Mouse (Mus musculus) liver, embryonic 18 days (tissue): Measurements from ENCODE around the gene Cul9. TPM values are rescaled to one million over a fixed set of nuclear protein-coding genes. Genes with fewer than 3 reads are reported as not detected.

Experiments used
- polyA plus RNA-seq: library from polyadenylated mRNA; depleted of rRNA; stranded (reverse); fragments of >200 nt; gene quantifications from 2 replicates; pipeline ENCODE4 v1.2.3, GENCODE M21; 2012; rRNA removed

Cul9 gene
- 2.0 and 2.2 TPM in 2 replicates for polyA plus RNA-seq

DNA sequence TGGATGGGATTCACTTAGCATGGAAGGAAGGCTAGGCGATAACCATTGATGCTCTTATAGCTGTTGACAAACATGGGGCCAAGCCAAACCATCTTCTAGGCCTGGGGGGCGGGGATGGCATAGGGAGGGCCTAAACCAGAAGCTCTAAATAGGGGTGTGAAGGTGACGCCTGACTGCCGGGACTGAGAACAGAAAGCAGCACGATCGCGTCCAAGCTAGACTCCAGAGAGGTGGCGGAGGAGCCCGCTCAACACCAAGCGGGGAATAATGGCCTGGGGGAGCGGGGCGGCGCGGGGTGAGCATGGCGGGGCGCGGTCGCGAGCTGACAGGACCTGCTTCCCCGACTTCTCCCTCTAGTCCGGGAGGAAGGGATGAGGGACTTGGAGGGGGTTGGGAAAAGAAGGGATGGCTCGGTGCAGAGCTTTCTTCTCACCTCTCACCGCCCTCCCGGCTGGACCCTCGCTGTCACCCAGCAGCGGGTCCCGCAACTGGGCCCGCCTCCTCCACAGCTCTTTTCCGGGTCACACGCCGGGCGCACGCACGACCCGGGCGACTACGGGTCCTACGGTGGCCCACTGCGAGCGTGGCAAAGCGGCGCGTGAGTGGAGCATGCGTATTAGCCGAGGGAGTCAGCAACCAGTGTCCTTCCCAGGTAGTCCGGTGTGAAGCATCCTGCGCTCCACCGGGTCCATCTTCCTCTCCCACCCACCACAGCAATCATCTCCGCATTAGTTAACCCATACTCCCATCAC, at the start of gene Cul9:
Gene Cul9, minus strand, starts transcription at position 576 of the 752 bp plus-strand sequence.

DNA sequence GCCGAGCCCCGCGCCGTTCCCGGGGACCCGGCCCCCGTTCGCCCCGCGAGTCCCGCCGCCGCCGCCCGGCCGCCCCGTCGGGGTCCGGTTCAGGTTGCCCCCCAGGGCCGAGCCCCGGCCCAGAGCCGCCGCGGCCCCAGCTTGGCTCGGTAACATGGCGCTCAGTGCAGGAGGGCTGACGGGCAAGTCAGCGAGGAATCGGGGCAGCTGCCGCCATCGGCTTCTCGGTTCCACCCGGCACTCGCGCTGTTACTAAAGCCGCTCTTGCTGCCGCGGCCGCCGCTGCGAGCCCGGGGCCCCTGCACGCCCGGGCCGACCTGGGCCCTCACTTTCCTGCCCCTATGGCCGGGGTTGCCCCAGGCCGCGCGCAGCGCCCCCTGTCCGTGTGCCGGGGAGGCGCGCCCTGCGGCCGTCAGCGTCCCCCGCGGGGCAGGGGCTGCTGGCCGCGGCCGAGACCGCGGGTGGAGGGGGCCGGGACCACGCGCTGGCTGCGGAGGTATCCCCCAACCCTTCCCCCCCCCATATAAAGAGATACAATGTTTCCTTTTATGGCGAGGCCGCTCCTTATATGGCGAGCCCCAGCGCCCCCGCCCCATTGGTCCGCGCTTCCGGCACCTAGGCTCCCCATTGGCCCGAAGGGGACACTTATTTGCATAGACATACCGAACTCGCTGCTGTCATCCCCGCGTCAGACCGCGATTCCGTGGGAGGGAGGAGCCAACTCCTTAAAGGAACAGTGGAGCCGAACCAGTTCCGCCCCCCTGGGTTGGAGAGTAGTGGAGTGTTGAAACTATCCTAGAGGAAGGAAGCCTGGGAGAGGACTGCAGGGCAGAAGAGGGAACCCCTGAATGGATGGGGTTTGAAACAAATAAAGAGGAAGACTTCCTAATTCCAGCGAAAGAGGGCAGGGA, 9.7 kb upstream of the Cul9 start, which contains the start of gene Srf:
Gene Srf, minus strand, starts transcription at position 503 of the 911 bp plus-strand sequence.

DNA sequence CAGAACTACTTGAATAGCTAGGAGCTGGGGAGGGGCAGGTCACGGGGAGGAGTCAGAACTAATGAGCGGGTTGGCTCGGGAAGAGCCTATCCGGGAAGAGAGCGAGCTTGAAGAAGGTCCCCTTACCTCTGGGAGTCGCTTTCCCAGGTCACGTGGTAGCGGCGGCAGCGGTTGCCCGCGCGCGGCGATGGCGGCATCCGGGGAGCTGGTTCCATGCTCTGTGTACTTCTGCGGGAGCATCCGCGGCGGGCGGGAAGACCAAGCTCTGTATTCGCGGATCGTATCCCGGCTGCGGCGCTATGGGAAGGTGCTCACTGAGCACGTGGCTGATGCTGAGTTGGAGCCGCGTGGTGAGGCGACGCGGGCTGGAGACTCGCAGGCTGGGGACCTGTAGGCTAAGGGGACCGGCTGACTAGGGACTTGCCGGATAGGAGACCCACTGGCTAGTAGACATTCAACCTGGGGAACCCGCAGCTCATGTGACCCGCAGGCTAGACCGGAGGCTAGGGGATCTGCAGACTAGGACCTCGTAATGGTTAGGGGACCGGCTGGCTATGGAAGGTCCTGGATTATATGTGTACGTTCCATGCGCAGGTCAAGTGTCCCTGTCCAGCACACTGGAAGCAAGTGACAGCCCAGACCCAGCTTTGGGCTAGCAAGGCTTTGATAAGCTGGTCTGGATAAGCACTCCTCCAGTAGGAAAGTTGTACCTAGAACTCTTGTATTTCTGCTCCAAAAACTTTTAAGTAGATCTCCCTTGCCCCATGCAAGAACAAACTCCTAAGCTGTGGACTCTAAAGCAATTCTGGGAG, 49.4 kb downstream of the Cul9 start, which contains the start of gene Dnph1:
Gene Dnph1, plus strand, starts transcription at position 89 of the 812 bp plus-strand sequence.

DNA sequence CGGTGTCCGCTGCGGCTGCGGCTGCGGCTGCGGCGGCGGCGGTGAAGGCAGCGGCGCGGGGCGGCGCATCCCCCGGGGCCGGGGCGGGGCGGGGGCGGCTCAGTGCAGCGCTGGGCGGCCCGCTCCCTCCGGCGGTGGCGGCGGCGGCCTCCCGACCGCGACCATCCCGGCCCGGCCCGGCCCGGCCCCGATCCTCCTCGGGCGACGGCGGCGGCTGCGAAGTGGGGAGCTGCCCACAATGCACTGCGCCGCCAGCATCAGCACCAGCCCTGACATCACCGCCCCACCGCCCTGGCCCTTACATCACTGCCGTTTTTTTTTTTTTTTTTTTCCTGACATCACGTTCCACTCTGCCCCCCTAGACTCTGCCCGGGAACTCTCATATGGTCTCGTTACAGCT, 58.8 kb downstream of the Cul9 start, which contains the start of gene Ttbk1:
Gene Ttbk1, minus strand, starts transcription at position 245 of the 400 bp plus-strand sequence.

Other genes with a start within 250 kb of the Cul9 start
- gene Dlk2, start 249.0 kb downstream of the Cul9 start, polyA plus RNA-seq: 0.02 TPM in 2 replicates
- gene Abcc10, start 218.0 kb downstream of the Cul9 start, polyA plus RNA-seq: 2.9 and 3.6 TPM in 2 replicates
- 2.4 and 2.8 TPM in 2 replicates for gene Zfp318, start 162.7 kb downstream of the Cul9 start, polyA plus RNA-seq
- 0.10 and 0.14 TPM in 2 replicates for gene Crip3, start 117.5 kb downstream of the Cul9 start, polyA plus RNA-seq
- not detected in 2 replicates for gene Slc22a7, start 107.9 kb downstream of the Cul9 start, polyA plus RNA-seq
- gene Ttbk1, start 58.7 kb downstream of the Cul9 start, polyA plus RNA-seq: 0.01 TPM in 2 replicates
- gene Dnph1, start 49.7 kb downstream of the Cul9 start, polyA plus RNA-seq: 6.1 TPM in 2 replicates
- 14.0 and 15.7 TPM in 2 replicates for gene Srf, start 9.8 kb upstream of the Cul9 start, polyA plus RNA-seq
- gene Ptk7, start 83.1 kb upstream of the Cul9 start, polyA plus RNA-seq: 3.5 and 4.6 TPM in 2 replicates
- gene Klc4, start 99.6 kb upstream of the Cul9 start, polyA plus RNA-seq: 12.9 and 13.6 TPM in 2 replicates
- gene Mrpl2, start 99.8 kb upstream of the Cul9 start, polyA plus RNA-seq: 33.0 and 36.6 TPM in 2 replicates
- 11.3 and 14.8 TPM in 2 replicates for gene Cul7, start 103.9 kb upstream of the Cul9 start, polyA plus RNA-seq
- gene Rrp36, start 128.0 kb upstream of the Cul9 start, polyA plus RNA-seq: 19.6 and 20.9 TPM in 2 replicates
- gene Mea1, start 132.4 kb upstream of the Cul9 start, polyA plus RNA-seq: 34.5 and 36.5 TPM in 2 replicates
- gene Klhdc3, start 134.5 kb upstream of the Cul9 start, polyA plus RNA-seq: 33.1 and 33.8 TPM in 2 replicates
- gene Ppp2r5d, start 158.7 kb upstream of the Cul9 start, polyA plus RNA-seq: 18.2 and 20.0 TPM in 2 replicates
- 16.1 and 19.7 TPM in 2 replicates for gene Pex6, start 165.1 kb upstream of the Cul9 start, polyA plus RNA-seq
- gene Gnmt, start 182.8 kb upstream of the Cul9 start, polyA plus RNA-seq: 352 and 359 TPM in 2 replicates
- 19.2 and 20.6 TPM in 2 replicates for gene Cnpy3, start 205.8 kb upstream of the Cul9 start, polyA plus RNA-seq
- 0.02 and 0.07 TPM in 2 replicates for gene Ptcra, start 217.3 kb upstream of the Cul9 start, polyA plus RNA-seq
- gene 2310039H08Rik, start 226.2 kb upstream of the Cul9 start, polyA plus RNA-seq: 113 and 120 TPM in 2 replicates
- gene Rpl7l1, start 236.3 kb upstream of the Cul9 start, polyA plus RNA-seq: 38.3 and 40.8 TPM in 2 replicates